Mouse (Mus musculus) kidney, adult 2 months (tissue): ENCODE measurements around the gene Abcg4. TPM values are rescaled to one million over a fixed set of nuclear protein-coding genes. Genes with fewer than 3 reads are reported as not detected.

Experiments used
- DNase-seq: peaks from one replicate; pipeline ENCODE4 v3.0.0; 2021
- H3K27ac ChIP-seq: fragments of 200-500 bp; 2 replicates; pipeline ENCODE4 v1.5.1; 2012; ENCODE audit warnings: low read depth, low read length, control low read depth, inconsistent platforms; ENCODE audit not compliant: insufficient read depth
- H3K27me3 ChIP-seq: fragments of 200-500 bp; replicated peaks from 2 replicates; pipeline ENCODE4 v1.6.1; 2012; ENCODE audit warnings: mild to moderate bottlenecking, moderate library complexity, low read length, inconsistent platforms; ENCODE audit not compliant: control insufficient read depth, insufficient read depth
- H3K36me3 ChIP-seq: fragments of 200-500 bp; 2 replicates; pipeline ENCODE4 v1.6.1; 2012; ENCODE audit warnings: mild to moderate bottlenecking, moderate library complexity, low read length, inconsistent platforms; ENCODE audit not compliant: control insufficient read depth, insufficient read depth
- H3K4me1 ChIP-seq: fragments of 200-500 bp; 2 replicates; pipeline ENCODE4 v1.6.1; 2011; ENCODE audit warnings: low read length; ENCODE audit not compliant: control insufficient read depth, insufficient read depth
- H3K4me3 ChIP-seq: fragments of 200-500 bp; 2 replicates; pipeline ENCODE4 v1.5.1; 2011; ENCODE audit warnings: mild to moderate bottlenecking, low read depth, low read length, control low read depth; ENCODE audit not compliant: insufficient read depth
- CTCF ChIP-seq: fragments of 200-500 bp; conservative IDR thresholded peaks from 2 replicates; pipeline ENCODE4 v1.5.1; 2011; ENCODE audit warnings: low read depth, mild to moderate bottlenecking, control low read depth, low read length, moderate library complexity, mixed read lengths; ENCODE audit not compliant: insufficient read depth, insufficient read length
- POLR2A ChIP-seq: fragments of 200-500 bp; IDR thresholded peaks from one replicate; pipeline ENCODE4 v1.6.1; 2011; ENCODE audit warnings: low read depth, low read length, control low read depth
- WGBS: fragments of 180-500 bp; shearing (Covaris S2); methylation state at CpG from one replicate; pipeline ENCODE4 v1.1.7; 2018; 5-methylcytosine and 5-hydroxymethylcytosine counted together
- polyA plus RNA-seq: library from polyadenylated mRNA; depleted of rRNA; stranded (reverse); fragments of >200 nt; gene quantifications from 2 replicates; pipeline ENCODE4 v1.2.3, GENCODE M21; 2012

The Abcg4 gene
- polyA plus RNA-seq, 1 experiment: 0.45 TPM

DNA sequence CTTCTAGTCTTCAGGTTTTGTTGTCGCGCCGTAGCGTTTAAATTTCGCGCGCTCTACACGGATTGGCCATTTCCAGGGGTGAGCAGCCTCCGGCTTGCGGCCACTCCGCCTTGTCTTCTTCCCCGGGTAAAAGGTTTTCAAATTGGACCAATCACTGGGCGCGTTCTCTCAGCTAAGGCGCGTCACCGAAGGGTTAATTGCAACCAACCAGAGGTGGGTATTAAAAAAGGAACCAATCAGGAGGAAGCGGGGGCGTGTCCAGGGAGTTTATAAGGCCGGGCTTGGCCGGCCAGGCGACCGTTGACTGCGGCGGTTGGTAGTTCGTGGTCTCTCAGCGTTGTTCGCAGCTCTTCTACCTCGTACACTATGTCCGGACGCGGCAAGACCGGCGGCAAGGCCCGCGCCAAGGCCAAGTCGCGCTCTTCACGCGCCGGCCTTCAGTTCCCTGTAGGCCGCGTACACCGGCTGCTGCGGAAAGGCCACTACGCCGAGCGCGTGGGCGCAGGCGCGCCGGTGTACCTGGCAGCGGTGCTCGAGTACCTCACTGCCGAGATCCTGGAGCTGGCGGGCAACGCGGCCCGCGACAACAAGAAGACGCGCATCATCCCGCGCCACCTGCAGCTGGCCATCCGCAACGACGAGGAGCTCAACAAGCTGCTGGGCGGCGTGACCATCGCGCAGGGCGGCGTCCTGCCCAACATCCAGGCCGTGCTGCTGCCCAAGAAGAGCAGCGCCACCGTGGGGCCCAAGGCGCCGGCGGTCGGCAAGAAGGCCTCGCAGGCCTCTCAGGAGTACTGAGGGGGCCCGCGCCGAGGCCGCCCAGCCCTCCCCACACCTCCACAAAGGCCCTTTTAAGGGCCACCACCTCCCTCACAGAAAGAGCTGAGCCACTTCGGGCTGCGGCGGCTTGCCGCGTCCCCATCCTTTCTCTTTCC is 46.2 kb upstream of the Abcg4 start, which contains the start of gene H2afx:
Gene H2afx, plus strand, starts transcription at position 299 of the 935 bp plus-strand sequence.
- Histone ChIP-seq H3K27ac (peak within 1 kb of the TSS; percentile 37), H3K36me3 (no peaks in the 10 kb centered on the region), H3K4me1 (peaks cover 6% of the 10 kb centered on the region; the same call in 1 of the 2 replicates), H3K4me3 (peak within 1 kb of the TSS; percentile 74), H3K27me3 (no peaks in the 10 kb centered on the region)
- TF ChIP-seq CTCF (peak; percentile 37; the same call in 1 of the 2 replicates), POLR2A (peak; percentile 99)
- peak; percentile 100 for DNase-seq
- under 1% methylated on average over 91 of the region's 91 CpGs for whole genome bisulfite sequencing

DNA sequence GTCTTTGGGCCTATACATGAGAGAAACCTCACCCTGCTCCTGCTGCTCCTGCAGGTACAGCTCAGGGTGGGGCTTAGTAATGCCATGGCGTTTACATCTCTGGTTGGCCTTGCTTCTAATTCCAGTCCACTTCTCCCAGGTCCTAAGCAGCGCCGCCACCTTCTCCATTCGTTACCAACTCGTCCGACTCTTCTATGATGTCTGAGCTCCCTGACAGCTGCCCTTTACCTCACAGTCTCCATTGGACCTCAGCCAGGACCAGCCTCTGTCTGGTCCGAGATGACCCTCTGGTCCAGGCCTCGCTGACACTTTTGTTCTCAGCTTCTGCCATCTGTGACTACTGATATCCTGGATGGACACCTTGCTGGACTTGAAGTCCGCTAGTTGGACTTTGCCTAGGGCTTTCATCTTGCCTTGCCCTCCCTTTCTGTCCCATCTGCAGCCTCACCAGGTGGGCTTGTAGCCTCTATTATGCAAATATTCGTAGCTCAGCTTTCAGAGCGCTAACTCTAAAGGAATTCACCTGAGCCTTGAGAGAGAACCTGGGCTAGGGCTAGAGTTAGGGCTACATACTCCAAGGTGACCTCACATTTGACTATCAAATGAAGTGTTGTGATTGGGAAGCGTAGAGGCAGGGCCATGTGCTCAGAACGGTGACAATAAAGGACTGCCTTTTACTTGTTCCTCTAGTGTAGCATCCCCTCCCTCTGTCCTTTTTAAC is 44.7 kb upstream of the Abcg4 start:
- DNase-seq: no peak
- WGBS: 92% methylated on average over 13 of the region's 13 CpGs
- Histone ChIP-seq H3K27me3 (no peaks in the 10 kb centered on the region), H3K27ac (no peak overlapping the region), H3K36me3 (no peaks in the 10 kb centered on the region), H3K4me1 (peaks cover 6% of the 10 kb centered on the region; the same call in 1 of the 2 replicates), H3K4me3 (no peak overlapping the region)
- TF ChIP-seq CTCF (no peak), POLR2A (no peak)

DNA sequence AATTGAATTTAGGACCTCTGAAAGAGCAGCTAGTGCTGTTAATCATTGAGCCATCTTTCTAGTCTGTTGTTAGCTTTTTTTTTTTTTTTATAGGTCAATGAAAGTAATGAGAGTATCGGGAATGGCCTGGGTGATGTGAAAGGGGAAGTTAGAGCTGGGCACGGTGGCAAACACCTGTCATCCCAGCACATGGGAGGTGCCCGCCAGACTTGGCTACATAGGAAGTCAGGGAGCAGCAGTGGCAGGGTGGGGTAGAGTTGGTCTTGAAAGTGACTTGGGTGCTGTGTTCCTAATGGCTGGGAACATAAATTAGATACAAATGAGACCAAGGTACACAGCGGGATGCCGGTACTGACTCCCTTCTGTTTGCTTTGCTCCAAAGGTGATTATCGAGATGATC is 42.3 kb upstream of the Abcg4 start:
- H3K4me3 ChIP-seq: no peak overlapping the region
- WGBS: 84% methylated on average over 6 of the region's 6 CpGs
- H3K4me1 ChIP-seq: peaks cover 8% of the 10 kb centered on the region; the same call in 1 of the 2 replicates
- H3K27ac ChIP-seq: no peak overlapping the region
- no peaks in the 10 kb centered on the region for H3K36me3 ChIP-seq
- DNase-seq: no peak
- TF ChIP-seq POLR2A (no peak), CTCF (no peak)
- no peaks in the 10 kb centered on the region for H3K27me3 ChIP-seq

DNA sequence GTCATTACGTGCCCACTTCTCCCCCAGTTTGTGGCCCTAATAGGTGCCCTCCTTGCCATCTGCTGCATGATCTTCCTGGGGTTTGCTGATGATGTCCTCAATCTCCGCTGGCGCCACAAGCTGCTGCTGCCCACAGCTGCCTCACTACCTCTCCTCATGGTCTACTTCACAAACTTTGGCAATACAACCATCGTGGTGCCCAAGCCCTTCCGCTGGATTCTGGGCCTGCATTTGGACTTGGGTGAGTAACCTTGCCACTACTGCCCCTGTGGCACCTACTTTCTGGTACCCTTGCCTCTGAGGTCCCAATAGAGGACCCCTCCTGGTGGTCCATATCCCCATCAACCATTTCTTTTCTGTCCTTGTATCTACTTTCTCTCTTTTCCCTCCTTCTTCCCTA is 39.5 kb upstream of the Abcg4 start:
- Histone ChIP-seq H3K27me3 (no peaks in the 10 kb centered on the region), H3K27ac (no peak overlapping the region), H3K4me1 (peaks cover 7% of the 10 kb centered on the region; the same call in 1 of the 2 replicates), H3K4me3 (peak overlapping the region; percentile 72; the same call in 1 of the 2 replicates), H3K36me3 (no peaks in the 10 kb centered on the region)
- DNase-seq: no peak
- 78% methylated on average over 5 of the region's 5 CpGs for WGBS
- TF ChIP-seq CTCF (no peak), POLR2A (no peak)

DNA sequence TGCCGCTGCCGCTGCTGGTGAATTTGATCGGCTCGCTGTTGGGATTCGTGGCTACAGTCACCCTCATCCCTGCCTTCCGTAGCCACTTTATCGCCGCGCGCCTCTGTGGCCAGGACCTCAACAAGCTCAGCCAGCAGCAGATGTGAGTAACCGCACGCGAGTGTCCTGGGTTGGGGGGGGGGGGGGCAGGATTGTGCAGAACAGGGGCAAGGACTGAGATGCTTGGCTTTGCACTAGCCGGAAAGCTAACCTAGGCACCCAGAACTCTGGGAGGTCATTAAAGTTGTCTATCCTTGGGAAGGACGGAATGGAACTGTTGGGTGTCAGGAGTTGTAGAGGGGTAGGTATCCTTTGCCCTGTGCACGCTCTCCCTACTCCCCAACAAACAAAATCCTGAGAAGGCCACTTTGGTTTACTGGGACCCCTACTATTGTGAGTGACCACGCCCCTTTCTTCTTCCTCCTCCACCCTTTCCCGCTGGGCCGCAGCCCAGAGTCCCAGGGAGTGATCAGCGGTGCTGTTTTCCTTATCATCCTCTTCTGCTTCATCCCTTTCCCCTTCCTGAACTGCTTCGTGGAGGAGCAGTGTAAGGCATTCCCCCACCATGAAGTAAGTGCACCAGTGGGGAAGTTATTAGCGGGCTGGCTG is 38.8 kb upstream of the Abcg4 start:
- Histone ChIP-seq H3K36me3 (no peaks in the 10 kb centered on the region), H3K27me3 (no peaks in the 10 kb centered on the region), H3K4me3 (peak overlapping the region; percentile 72), H3K4me1 (peaks cover 7% of the 10 kb centered on the region; the same call in 1 of the 2 replicates), H3K27ac (peak overlapping the region; percentile 28)
- WGBS: under 1% methylated on average over 22 of the region's 22 CpGs
- no peak for TF ChIP-seq POLR2A
- DNase-seq: peak; percentile 62

DNA sequence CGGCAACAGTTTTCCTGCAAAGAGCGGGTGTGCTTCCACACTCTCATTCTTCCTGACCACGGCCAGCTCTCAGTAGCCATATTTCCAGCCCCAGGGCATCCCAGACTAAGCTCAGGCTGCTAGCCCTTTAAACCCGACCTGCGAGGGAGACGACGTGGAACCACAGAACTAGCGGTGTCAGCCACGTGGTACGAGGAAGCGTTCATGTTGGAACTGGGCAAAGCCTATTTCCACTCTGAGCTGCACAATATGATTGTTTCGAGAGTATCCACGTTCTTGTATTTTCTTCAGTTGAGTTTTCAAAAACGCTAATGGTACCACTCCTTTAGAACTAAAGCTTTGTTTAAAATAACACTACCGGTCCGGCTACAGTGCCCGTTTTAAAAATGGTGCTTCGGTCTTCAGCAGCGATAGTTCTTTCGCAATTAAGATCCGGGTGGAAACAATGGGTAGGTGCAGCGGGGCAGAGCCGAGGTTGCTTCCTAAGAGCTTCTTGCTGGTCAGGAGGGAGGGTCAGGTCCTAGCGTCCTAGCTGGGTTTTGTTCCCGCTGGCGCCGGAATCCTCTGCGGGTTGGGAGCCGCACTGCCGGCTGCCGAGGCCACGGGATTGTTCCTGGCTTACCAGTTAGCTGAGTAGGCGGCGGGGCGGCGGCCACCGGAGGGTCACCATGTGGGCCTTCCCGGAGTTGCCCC is 38.1 kb upstream of the Abcg4 start:
- under 1% methylated on average over 38 of the region's 38 CpGs for WGBS
- Histone ChIP-seq H3K27me3 (no peaks in the 10 kb centered on the region), H3K4me3 (peak overlapping the region; percentile 72), H3K27ac (peak overlapping the region; percentile 28), H3K4me1 (peaks cover 7% of the 10 kb centered on the region; the same call in 1 of the 2 replicates), H3K36me3 (no peaks in the 10 kb centered on the region)
- peak; percentile 95 for DNase-seq
- no peak for TF ChIP-seq POLR2A
- no peak for TF ChIP-seq CTCF
